Mouse (Mus musculus) stomach, embryonic 15.5 days (tissue): ENCODE data around the gene Slamf7. TPM values are rescaled to one million over a fixed set of nuclear protein-coding genes. Genes with fewer than 3 reads are reported as not detected.

ENCODE experiments used
- ATAC-seq: fragments of 200-750 bp; cut with Nextera tagmentation; 2 replicates; pipeline ENCODE4 v1.8.0; 2017; ENCODE audit warnings: low read depth, moderate number of reproducible peaks, moderate TSS enrichment; ENCODE audit not compliant: insufficient read depth, low FRiP score
- H3K27ac ChIP-seq: fragments of 300-500 bp; sonication (generic); 2 replicates; pipeline ENCODE4 v1.5.1; 2015; ENCODE audit warnings: mild to moderate bottlenecking, inconsistent platforms
- H3K27me3 ChIP-seq: fragments of 300-500 bp; sonication (generic); replicated peaks from 2 replicates; pipeline ENCODE4 v1.6.1; 2015; ENCODE audit warnings: inconsistent platforms
- H3K36me3 ChIP-seq: fragments of 300-500 bp; sonication (generic); 2 replicates; pipeline ENCODE4 v1.6.1; 2015; ENCODE audit warnings: inconsistent platforms
- H3K4me1 ChIP-seq: fragments of 300-500 bp; sonication (generic); 2 replicates; pipeline ENCODE4 v1.6.1; 2015; ENCODE audit warnings: inconsistent platforms
- H3K4me2 ChIP-seq: fragments of 300-500 bp; sonication (generic); 2 replicates; pipeline ENCODE4 v1.6.1; 2015; ENCODE audit warnings: mild to moderate bottlenecking, inconsistent platforms
- H3K4me3 ChIP-seq: fragments of 300-500 bp; sonication (generic); replicated peaks from 2 replicates; pipeline ENCODE4 v1.5.1; 2015; ENCODE audit warnings: inconsistent platforms
- H3K9ac ChIP-seq: fragments of 300-500 bp; sonication (generic); 2 replicates; pipeline ENCODE4 v1.6.1; 2015; ENCODE audit warnings: inconsistent platforms
- H3K9me3 ChIP-seq: fragments of 300-500 bp; sonication (generic); 2 replicates; pipeline ENCODE4 v1.6.1; 2016; ENCODE audit warnings: inconsistent platforms
- WGBS: fragments of 180-500 bp; shearing (Covaris S2); methylation state at CpG from one replicate; pipeline ENCODE4 v1.1.7; 2015; 5-methylcytosine and 5-hydroxymethylcytosine counted together
- microRNA-seq: library from miRNA; unstranded; fragments of <30 nt; microRNA quantifications from one replicate; pipeline ENCODE4, GENCODE M21; 2016
- polyA plus RNA-seq: library from polyadenylated mRNA; unstranded; fragments of >200 nt; fragmentation: Nextera tagmentation; extraction: Ambion mirVana; gene quantifications from 2 replicates; pipeline ENCODE4 v1.2.1, GENCODE M21; 2015

The Slamf7 gene
- polyA plus RNA-seq, 1 experiment from 2014 or later = 0.23 TPM

- H3K4me3 ChIP-seq = no peak overlapping the region
- 61% methylated on average over 3 of the region's 3 CpGs for WGBS
- no peak overlapping the region for H3K9ac ChIP-seq
- H3K36me3 ChIP-seq = no peaks in the 10 kb centered on the region
- H3K9me3 ChIP-seq = no peaks in the 10 kb centered on the region
- no peak overlapping the region for H3K4me2 ChIP-seq
- no peaks in the 10 kb centered on the region for H3K27me3 ChIP-seq
- ATAC-seq = no peak
- no peaks in the 10 kb centered on the region for H3K4me1 ChIP-seq
- H3K27ac ChIP-seq = no peak overlapping the region
Measured at GRCm38 (mm10) chr1:171606656-171607055, 46.2 kb downstream of the Slamf7 start.

GRCm38 (mm10) chr1:171604686-171605085 is 48.1 kb downstream of the Slamf7 start:
- 77% methylated on average over 3 of the region's 3 CpGs for WGBS
- ATAC-seq = no peak

GRCm38 (mm10) chr1:171584584-171584983 is 68.3 kb downstream of the Slamf7 start:
- Histone ChIP-seq H3K4me3 (no peak overlapping the region), H3K4me1 (no peaks in the 10 kb centered on the region), H3K4me2 (no peak overlapping the region), H3K27ac (no peak overlapping the region), H3K9ac (no peak overlapping the region), H3K27me3 (no peaks in the 10 kb centered on the region), H3K36me3 (no peaks in the 10 kb centered on the region), H3K9me3 (no peaks in the 10 kb centered on the region)
- no peak for ATAC-seq
- 76% methylated on average over 2 of the region's 2 CpGs for WGBS

More at GRCm38 (mm10) chr1:171604686-171605085, 48.1 kb downstream of the Slamf7 start:
- Histone ChIP-seq H3K27me3 (no peaks in the 10 kb centered on the region), H3K9ac (no peak overlapping the region), H3K4me3 (no peak overlapping the region), H3K4me2 (no peak overlapping the region), H3K27ac (no peak overlapping the region), H3K4me1 (no peaks in the 10 kb centered on the region), H3K36me3 (no peaks in the 10 kb centered on the region), H3K9me3 (no peaks in the 10 kb centered on the region)

Small RNA genes within 50 kb of the gene (microRNA-seq; reads per million reads assigned to microRNA genes)
- gene Mir7683 = not detected

Other genes starting within 250 kb of the Slamf7 start
- 63.3 and 66.5 TPM in 2 replicates for gene Usf1, start 241.7 kb downstream of the Slamf7 start, polyA plus RNA-seq
- 5.3 and 5.9 TPM in 2 replicates for gene Tstd1, start 234.2 kb downstream of the Slamf7 start, polyA plus RNA-seq
- 108 and 121 TPM in 2 replicates for gene F11r, start 215.5 kb downstream of the Slamf7 start, polyA plus RNA-seq
- gene Alyref2, start 149.6 kb downstream of the Slamf7 start, polyA plus RNA-seq = 14.4 and 15.0 TPM in 2 replicates
- 0.23 TPM in 1 of 2 replicates, not detected in the other for gene Itln1, start 117.7 kb downstream of the Slamf7 start, polyA plus RNA-seq
- 0.50 and 1.1 TPM in 2 replicates for gene Cd244a, start 93.8 kb downstream of the Slamf7 start, polyA plus RNA-seq
- 0.71 and 0.76 TPM in 2 replicates for gene Ly9, start 45.6 kb downstream of the Slamf7 start, polyA plus RNA-seq
- gene Cd48, start 29.0 kb upstream of the Slamf7 start, polyA plus RNA-seq = 4.7 and 6.1 TPM in 2 replicates
- gene Slamf1, start 114.1 kb upstream of the Slamf7 start, polyA plus RNA-seq = 0.19 and 0.31 TPM in 2 replicates
- 2.2 and 3.2 TPM in 2 replicates for gene Cd84, start 186.7 kb upstream of the Slamf7 start, polyA plus RNA-seq
- gene Gm10521, start 242.6 kb upstream of the Slamf7 start, polyA plus RNA-seq = 0.05 TPM in 1 of 2 replicates, not detected in the other